Mouse (Mus musculus): Measurements from ENCODE around the gene Gm49337.

The Gm49337 gene

DNA sequence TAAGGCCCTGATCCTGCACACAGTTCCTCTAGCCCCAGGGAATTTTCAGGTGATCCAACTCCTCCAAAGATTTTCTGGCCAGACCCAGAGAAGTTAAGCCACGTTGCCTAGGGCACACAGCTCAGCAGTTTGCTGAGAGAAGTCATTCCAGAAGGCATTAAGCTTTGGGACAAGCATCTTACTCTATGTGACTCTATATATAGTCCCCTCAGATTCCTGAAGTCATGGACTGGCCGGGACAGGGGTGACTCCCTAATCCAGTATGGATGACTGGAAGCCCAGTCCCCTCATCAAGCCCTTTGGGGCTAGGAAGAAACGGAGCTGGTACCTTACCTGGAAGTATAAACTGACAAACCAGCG lies 22.3 kb upstream of the Gm49337 start:
- ChIA-PET CTCF (interaction anchor here in 2 of 4 experiments (1.2 to 2.1 kb wide), 2 partner anchors 15 to 16 kb away, joined by 3 to 6 read pairs; no protein-coding TSS in a partner anchor), POLR2A (interaction anchor here in 3 of 4 experiments (0.5 to 4.7 kb wide), 21 partner anchors 11 to 574 kb away, joined by 3 to 36 read pairs (median 3); partner anchors contain the start of genes Nsun4 (in 2 of the 3), Pomgnt1 (in 2 of the 3), Rad54l (in 2 of the 3) and 1700042G07Rik (in 1 of the 3))

DNA sequence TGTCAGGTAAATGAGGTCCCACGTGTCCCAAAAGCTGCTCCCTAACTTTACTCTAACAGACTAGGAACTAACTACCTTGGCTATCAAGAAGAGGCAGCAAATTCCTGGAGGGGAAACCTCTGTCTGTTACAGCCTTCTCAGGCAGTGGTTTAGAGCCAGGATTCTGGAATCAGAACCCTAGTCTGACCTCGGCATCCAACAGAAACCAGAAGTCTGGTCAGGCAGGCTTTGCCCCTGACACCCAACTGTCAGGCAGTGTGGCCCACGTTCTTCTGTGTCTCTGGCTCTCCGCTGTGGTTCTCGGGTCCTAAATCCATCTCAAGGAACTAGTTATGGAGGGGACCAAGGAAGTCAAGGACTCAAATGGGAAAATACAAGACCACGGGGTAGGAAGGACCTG lies 21.9 kb upstream of the Gm49337 start, which contains the start of gene Lurap1:
Gene Lurap1 (minus strand): TSS at position 101 of the 400 bp plus-strand sequence.
- POLR2A ChIA-PET, result interaction anchor here (0.6 to 4.7 kb wide), 19 partner anchors 7 to 406 kb away, joined by 3 to 36 read pairs (median 4); partner anchors contain the start of genes Nsun4 (in 2 of the 4), Pomgnt1 (in 2 of the 4), Rad54l (in 2 of the 4) and 1700042G07Rik (in 1 of the 4)
- CTCF ChIA-PET, result interaction anchor here in 1 of 4 experiments (1.2 kb wide), 1 partner anchor 16 kb away, joined by 3 read pairs; no protein-coding TSS in a partner anchor

DNA sequence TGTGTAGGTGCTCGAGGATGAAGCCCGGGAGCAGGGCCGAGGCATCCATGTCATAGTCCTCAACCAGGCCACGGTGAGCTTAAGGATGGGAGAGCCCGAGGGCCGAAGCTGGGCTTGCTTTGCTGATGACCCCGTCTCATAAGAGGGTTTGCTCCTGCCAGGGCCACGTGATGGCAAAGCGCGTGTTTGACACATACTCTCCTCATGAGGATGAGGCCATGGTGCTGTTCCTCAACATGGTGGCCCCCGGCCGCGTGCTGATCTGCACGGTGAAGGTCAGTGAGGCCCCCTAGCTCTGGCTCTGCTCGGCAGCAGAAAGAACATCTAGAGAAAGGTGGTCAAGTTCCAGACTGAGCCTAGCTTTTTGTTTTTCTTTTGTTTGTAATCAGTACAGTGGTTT lies 20.5 kb upstream of the Gm49337 start:
- CTCF ChIA-PET, result interaction anchor here in 1 of 4 experiments (1.1 kb wide), 1 partner anchor 18 kb away, joined by 3 read pairs; no protein-coding TSS in a partner anchor

DNA sequence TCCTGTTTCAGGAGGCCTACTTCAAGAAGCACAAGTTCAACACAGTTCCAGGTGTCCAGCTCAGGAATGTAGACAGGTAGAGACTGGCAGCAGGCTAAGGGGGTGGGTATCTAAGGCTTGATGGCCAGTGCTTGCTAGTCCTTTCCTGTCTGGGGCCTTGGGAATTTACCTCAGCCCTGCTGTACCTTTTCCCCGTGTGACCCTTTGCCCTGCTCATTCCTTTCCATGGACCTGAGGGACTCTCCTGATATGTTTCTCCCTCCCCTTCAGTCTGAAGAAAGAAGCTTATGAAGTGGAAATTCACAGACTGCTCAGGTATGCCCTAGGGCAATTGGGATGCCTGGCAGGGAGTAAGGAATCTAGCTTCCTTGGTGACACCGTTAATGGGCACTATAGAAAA lies 15.3 kb upstream of the Gm49337 start:
- POLR2A ChIA-PET, result interaction anchor here in 2 of 4 experiments (0.5 to 1.2 kb wide), 4 partner anchors 14 to 197 kb away, joined by 3 read pairs; partner anchors contain the start of gene Pomgnt1 (in 1 of the 2)
- CTCF ChIA-PET, result interaction anchor here in 2 of 4 experiments (0.5 to 1.4 kb wide), 3 partner anchors 11 to 87 kb away, joined by 3 to 11 read pairs (median 3); no protein-coding TSS in a partner anchor

More for the DNA sequence above, 20.5 kb upstream of the Gm49337 start:
- POLR2A ChIA-PET, result interaction anchor here in 3 of 4 experiments (0.8 to 4.7 kb wide), 11 partner anchors 9 to 95 kb away, joined by 3 to 36 read pairs (median 4); partner anchors contain the start of genes 1700042G07Rik (in 1 of the 3), Gm49337 (in 1 of the 3), Pik3r3 (in 1 of the 3) and Pomgnt1 (in 1 of the 3)

DNA sequence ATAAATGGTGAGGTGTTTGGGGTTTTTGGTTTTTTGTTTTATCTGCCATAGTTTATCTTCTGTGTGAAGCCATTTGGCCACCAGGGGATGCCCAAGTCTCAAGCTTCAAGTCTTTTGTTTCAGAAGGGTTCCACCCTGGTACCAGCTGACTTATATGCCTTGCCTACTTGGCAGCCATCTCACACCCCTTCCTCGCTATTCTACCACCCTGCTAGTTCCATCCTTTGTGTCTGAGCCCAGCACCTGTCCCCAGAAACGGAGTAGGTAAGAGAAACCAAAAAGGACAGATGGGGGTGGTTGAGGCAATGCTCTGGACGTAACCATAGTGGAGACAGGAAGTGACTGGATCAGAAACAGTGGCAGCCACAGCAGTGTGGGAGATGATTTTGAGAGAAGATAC lies 13.3 kb upstream of the Gm49337 start:
- CTCF ChIA-PET, result interaction anchor here in 1 of 4 experiments (0.6 kb wide), 1 partner anchor 53 kb away, joined by 3 read pairs; no protein-coding TSS in a partner anchor
- POLR2A ChIA-PET, result interaction anchor here (0.6 to 7.7 kb wide), 8 partner anchors 9 to 125 kb away, joined by 3 to 36 read pairs (median 3); partner anchors contain the start of genes Lurap1 (in 1 of the 4), Pik3r3 (in 1 of the 4), Pomgnt1 (in 1 of the 4) and Rad54l (in 1 of the 4)

DNA sequence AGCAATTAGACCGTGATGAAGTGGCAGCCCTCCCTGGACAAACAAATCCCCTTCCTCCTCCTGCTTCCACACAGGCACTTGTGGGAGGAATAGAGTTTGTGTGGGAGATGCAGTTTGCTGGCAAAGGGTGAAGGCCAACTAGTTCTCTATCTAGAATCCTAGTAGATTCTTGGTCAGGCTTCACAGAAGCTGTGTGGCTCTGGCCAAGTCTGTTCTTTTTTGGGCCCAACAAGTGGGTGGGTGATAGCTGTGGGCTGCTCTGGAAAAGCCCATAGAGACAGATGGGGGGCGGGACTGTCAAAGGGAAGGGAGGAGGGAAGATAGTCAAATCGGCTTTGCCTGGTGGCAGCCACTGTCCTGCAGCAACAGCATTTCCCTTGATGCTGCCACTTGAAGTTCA lies 12.4 kb upstream of the Gm49337 start:
- CTCF ChIA-PET, result no interaction called here

DNA sequence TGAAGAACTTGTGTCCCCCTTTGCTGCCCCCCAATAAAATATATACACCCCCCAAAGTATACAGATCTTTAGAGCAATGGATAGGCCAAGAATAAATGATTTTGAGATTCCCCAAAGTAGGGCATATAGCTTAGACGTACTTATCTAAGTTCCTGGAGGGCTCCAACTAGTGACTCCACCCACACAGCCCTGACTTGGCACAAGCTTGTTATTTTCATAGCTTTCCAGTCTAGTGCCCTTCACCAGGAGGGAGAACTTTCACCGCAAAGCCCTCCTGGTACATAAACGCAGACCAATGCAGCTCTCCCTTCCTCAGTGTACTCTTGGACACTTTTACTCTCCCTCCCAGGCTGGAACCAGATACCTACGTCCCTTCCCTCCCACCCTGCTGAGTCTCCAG lies 11.0 kb upstream of the Gm49337 start:
- CTCF ChIA-PET, result interaction anchor here in 1 of 4 experiments (0.7 kb wide), 1 partner anchor 10 kb away, joined by 5 read pairs; no protein-coding TSS in a partner anchor
- POLR2A ChIA-PET, result interaction anchor here in 1 of 4 experiments (0.6 to 7.7 kb wide), 5 partner anchors 11 to 166 kb away, joined by 3 to 36 read pairs (median 5); partner anchors contain the start of gene Lurap1

More for the DNA sequence above, 12.4 kb upstream of the Gm49337 start:
- POLR2A ChIA-PET, result interaction anchor here in 2 of 4 experiments (0.6 to 7.7 kb wide), 5 partner anchors 10 to 399 kb away, joined by 3 to 36 read pairs (median 4); partner anchors contain the start of genes Lurap1 (in 1 of the 2), Pomgnt1 (in 1 of the 2) and Rad54l (in 1 of the 2)

DNA sequence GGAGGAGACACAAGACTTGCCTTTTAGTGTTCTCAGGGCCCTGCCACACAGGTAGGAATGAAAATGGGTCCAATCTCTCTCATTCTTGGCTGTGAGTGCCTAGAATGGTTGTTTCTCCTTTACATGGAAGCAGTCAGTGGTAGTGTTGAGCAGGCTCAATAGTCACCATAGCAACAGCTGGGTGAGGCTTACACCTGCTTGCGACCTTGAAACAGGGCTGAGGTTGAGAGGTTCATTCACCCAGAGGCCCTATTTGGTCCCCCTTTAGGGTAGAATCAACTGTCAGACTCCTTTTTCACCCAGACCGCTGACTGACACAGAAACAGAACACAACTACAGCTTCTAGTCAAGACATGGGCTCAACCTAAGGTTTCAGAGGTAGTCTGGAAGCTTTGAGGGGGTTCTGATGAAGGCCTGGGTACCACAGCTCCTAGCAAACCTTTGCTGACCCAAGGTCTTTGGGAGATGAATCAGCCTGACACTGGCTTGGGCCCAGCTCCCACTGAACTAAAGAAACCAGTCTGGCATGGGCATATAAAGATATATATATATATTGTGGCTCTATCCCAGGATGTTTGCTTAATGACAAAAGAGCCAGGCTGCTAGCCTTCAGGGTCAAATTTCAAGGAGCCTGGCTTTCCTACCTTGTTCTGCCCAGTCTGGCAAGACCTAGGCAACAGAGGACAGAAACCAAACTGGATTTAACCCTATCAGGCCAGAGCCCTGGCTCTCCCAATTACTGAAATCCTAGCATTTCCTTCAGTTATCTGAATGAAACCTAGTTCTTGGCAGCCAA lies 8.2 kb upstream of the Gm49337 start:
- CTCF ChIA-PET, result interaction anchor here in 3 of 4 experiments (0.6 to 1.4 kb wide), 3 partner anchors 15 to 51 kb away, joined by 3 read pairs; no protein-coding TSS in a partner anchor
- POLR2A ChIA-PET, result interaction anchor here (0.7 to 7.7 kb wide), 9 partner anchors 11 to 676 kb away, joined by 3 to 36 read pairs (median 4); partner anchors contain the start of genes Lurap1 (in 2 of the 4) and Pik3r3 (in 1 of the 4)

DNA sequence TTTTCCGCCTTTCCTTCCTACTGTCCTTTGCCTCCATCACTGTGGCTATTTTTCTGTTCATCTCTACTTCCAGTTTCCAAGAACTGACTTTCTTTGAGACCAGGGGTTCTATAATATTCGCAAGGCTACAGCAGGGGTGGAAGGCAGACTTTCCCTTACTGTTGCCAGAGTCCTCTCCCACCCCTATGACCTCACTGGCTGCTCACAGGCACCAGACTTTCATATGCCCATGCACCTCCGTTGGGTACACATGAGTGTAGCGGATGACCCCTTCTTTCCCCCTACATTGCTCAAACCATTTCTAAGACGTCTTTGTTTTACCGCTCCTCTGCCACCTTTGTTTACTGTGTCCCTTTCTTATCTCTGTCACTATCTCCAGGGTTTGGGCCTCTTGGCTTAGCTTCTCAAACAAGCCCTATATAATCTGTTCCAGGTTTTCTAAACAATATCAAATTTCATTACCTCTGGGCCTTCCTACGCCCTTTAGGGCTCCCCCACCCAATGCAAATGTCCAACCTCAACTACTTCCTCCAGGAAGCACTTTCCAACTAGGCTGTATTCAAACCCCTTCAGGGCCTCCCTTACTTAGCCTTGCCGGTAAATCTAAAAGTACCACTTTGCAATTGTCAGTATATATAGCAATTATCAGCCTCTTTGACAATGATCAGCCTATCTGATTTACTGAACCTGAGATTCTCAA lies 7.3 kb upstream of the Gm49337 start:
- ChIA-PET POLR2A (interaction anchor here in 1 of 4 experiments (0.6 to 7.7 kb wide), 3 partner anchors 15 to 47 kb away, joined by 5 to 36 read pairs (median 7); partner anchors contain the start of genes Lurap1, Pomgnt1 and Rad54l), CTCF (interaction anchor here in 1 of 4 experiments (0.6 kb wide), 1 partner anchor 13 kb away, joined by 3 read pairs; no protein-coding TSS in a partner anchor)

DNA sequence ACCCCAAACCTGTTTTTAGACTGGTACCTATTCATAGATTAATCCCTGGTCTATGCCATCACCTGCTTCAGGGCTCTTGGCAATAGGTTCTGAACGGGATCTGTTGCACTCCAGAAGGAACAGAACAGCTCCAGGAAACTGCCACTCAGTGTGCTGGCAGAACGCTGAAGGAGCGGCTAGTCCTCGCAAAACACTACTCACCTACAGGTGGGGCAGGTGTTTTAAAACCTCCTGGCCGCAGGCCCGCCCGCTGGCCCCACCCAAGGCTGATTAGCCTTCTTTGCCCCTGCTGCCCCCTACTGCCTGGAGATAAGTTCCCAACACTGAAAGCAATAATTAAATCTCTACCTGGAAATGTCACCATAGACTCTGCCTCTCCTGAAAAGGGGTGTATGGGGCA lies 5.8 kb upstream of the Gm49337 start, which contains the start of gene Tspan1:
Gene Tspan1 (minus strand): TSS at position 198 of the 400 bp plus-strand sequence.
- ChIA-PET CTCF (interaction anchor here in 2 of 4 experiments (0.6 to 1.0 kb wide), 3 partner anchors 11 to 43 kb away, joined by 3 to 4 read pairs (median 4); partner anchors contain the start of gene Pomgnt1 (in 1 of the 2)), POLR2A (interaction anchor here in 3 of 4 experiments (0.6 to 1.6 kb wide), 4 partner anchors 29 to 212 kb away, joined by 3 to 4 read pairs (median 3); no protein-coding TSS in a partner anchor)

DNA sequence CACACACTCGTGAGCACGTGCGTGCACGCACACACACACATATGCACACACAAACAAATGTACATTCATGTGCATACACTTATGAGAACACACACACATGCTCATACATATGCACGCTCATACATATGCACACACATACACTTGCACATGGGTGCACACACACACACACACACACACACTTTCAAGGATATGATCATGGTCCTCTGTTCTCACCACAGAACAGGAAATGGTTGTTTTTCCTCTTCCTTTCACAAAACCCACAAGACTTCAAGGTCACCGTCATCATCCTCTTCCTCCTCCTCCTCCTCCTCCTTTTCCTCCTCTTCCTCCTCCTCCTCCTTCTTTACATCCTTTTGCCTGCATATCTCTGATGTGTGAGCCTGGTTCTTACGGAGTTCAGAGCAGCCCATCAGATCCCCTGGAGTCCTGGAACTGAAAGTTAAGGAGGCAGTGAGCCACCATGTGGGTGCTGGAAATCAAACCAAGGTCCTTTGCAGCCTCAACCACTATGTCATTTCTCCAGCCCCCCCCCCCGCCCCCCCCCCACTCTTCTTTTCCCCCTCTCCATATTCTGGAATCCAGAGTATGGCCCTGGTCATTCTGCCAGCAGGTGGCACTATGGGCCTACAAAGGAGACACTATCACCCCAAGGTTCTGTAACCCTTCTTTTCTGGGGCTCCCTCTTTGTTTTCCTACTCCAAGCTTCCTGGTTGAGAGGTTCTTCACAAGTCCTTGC lies 4.4 kb upstream of the Gm49337 start:
- ChIA-PET CTCF (interaction anchor here in 3 of 4 experiments (0.6 to 1.5 kb wide), 5 partner anchors 11 to 47 kb away, joined by 3 to 11 read pairs (median 3); no protein-coding TSS in a partner anchor), POLR2A (interaction anchor here in 1 of 4 experiments (0.8 to 1.1 kb wide), 2 partner anchors 9 to 81 kb away, joined by 3 read pairs; no protein-coding TSS in a partner anchor)

DNA sequence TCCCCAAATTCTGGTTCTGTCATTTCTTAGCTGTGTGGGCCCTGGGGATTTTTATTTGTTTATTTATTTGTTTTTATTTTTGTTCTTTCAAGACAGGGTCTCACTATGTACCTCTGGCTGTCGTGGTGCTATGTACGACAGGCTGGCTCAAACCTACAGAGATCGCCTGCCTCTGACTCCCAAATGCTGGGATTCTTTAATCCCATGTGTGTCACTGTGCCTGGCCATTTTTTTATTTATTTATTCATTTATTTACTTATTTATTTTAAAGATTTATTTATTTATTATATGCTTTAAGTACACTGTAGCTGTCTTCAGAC lies 3.9 kb upstream of the Gm49337 start:
- CTCF ChIA-PET, result interaction anchor here in 3 of 4 experiments (0.6 to 1.5 kb wide), 5 partner anchors 11 to 46 kb away, joined by 3 to 11 read pairs (median 3); no protein-coding TSS in a partner anchor
- POLR2A ChIA-PET, result interaction anchor here in 2 of 4 experiments (0.8 to 1.5 kb wide), 4 partner anchors 8 to 388 kb away, joined by 3 to 4 read pairs (median 3); partner anchors contain the start of gene Gpbp1l1 (in 1 of the 2)

DNA sequence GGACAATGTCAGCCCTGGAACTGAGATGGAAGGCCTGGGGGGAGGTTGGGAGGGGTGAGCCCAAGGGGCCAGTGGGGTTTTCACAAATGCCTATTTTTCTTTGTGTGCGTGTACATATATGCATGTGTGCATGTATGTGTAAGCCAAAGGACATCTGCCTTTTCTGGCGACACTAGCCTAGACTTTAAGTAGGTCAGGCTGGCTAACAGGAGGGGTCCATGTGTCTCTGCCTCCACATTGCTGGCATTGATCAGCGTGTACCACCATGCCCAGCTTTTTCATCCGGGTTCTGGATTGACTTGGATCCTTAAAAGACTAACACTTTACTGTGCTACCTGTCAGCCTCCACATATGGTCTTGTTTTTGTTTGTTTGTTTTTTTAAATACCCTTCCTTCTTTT lies 568 bp downstream of the Gm49337 start:
- CTCF ChIA-PET, result interaction anchor here in 2 of 4 experiments (1.0 to 1.5 kb wide), 2 partner anchors 9 to 39 kb away, joined by 3 to 4 read pairs; no protein-coding TSS in a partner anchor
- POLR2A ChIA-PET, result interaction anchor here in 3 of 4 experiments (0.6 to 8.1 kb wide), 16 partner anchors 9 to 547 kb away, joined by 3 to 43 read pairs (median 4); partner anchors contain the start of genes Pik3r3 (in 3 of the 3), Pomgnt1 (in 1 of the 3), Prdx1 (in 1 of the 3) and Rad54l (in 1 of the 3)

DNA sequence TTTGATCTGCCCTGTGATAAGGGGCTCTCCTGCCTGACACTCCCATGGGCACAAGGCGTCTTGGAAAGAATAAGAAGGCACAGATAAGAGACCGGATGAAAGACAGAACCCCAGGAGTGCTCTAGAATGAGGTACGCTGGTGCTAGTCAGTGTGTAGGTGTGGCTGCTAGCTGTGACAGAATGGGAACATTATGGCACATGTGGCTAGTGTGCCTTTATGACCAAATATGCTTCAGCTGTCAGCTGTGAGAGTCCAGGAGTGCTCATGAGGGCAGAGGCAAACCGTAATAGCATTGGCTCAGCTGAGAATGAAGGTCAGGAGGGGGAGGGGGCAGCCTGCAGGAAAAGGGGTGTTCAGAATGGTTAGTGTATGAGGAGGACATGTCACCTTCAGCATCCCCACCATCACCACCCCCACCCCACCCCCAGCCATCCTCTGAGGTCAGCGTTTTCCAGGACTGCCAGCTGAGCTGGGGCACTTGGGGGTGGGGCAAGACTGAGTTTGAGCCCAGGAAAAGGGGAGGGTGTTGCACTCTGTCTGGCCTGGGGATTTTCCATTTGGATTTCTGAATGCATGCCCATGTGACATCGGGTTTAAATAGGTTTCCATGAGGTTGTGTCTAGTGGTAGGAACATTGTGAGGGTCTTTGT lies 1.4 kb downstream of the Gm49337 start:
- POLR2A ChIA-PET, result interaction anchor here in 3 of 4 experiments (0.6 to 8.1 kb wide), 5 partner anchors 10 to 206 kb away, joined by 3 to 43 read pairs (median 6); partner anchors contain the start of gene Pik3r3 (in 2 of the 3)
- CTCF ChIA-PET, result interaction anchor here in 1 of 4 experiments (0.6 kb wide), 1 partner anchor 1754 kb away, joined by 6 read pairs; no protein-coding TSS in a partner anchor

DNA sequence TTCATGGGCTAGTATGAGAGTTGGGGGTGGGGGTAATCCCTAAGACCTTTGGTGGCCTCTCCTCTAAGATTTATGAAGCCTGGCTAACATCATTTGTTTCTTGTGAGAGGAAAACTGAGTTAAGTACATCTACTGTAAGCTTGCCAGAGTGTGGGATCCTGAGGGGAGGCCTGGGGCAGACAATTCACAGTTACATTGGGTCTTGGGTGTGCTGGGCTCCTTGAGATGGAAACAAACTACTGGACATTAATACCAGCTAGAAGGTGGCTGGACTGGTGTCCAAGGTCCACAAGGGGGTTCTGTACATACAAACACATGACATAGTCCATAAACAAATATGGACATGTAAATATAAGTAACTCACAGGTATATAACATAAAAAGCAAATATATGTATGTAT lies 2.0 kb downstream of the Gm49337 start:
- POLR2A ChIA-PET, result interaction anchor here in 3 of 4 experiments (0.8 to 8.1 kb wide), 12 partner anchors 9 to 383 kb away, joined by 3 to 43 read pairs (median 4); partner anchors contain the start of genes Pik3r3 (in 2 of the 3), Gpbp1l1 (in 1 of the 3), Lrrc41 (in 1 of the 3) and Pomgnt1 (in 1 of the 3)
- CTCF ChIA-PET, result interaction anchor here in 1 of 4 experiments (0.5 to 0.6 kb wide), 2 partner anchors 418 to 1753 kb away, joined by 3 to 6 read pairs; no protein-coding TSS in a partner anchor

All from embryonic stem cell, embryonic (primary cell).